Mouse (Mus musculus): ENCODE results near the gene Arl10. TPM values are rescaled to one million over a fixed set of nuclear protein-coding genes. Genes with fewer than 3 reads are reported as not detected.
"Not testable (repeated sequence)": the region's sequence is repeated elsewhere in the genome, so short reads cannot be mapped to it uniquely, and the experiment has no call there.

Arl10 gene
- polyA plus RNA-seq, 1 experiment from 2014 or later, result 15.9 TPM

GRCm38 (mm10) chr13:54604221-54604620, 29.4 kb downstream of the Arl10 start:
- ATAC-seq (replicated peaks; ENCODE audit: extremely low read depth, insufficient read depth, low FRiP score), result no peak
- WGBS, result 66% methylated on average over 4 of the region's 4 CpGs
- H3K4me1 ChIP-seq (ENCODE audit: control insufficient read depth, insufficient read depth, low read length), result peaks cover 6% of the 10 kb centered on the region

GRCm38 (mm10) chr13:54605426-54605825, 30.6 kb downstream of the Arl10 start:
- peaks cover 9% of the 10 kb centered on the region for H3K4me1 ChIP-seq (ENCODE audit: control insufficient read depth, insufficient read depth, low read length)
- H3K27ac ChIP-seq (ENCODE audit: low read length), result no peak overlapping the region
- no peaks in the 10 kb centered on the region for H3K36me3 ChIP-seq (ENCODE audit: control insufficient read depth, insufficient read depth)
- H3K9ac ChIP-seq (ENCODE audit: low read length), result no peak overlapping the region
- no peak overlapping the region for H3K4me3 ChIP-seq (ENCODE audit: low read length)
- no peak for ATAC-seq (replicated peaks; ENCODE audit: extremely low read depth, insufficient read depth, low FRiP score)
- H3K27me3 ChIP-seq (ENCODE audit: control insufficient read depth, insufficient read depth, low read length), result no peaks in the 10 kb centered on the region
- no peaks in the 10 kb centered on the region for H3K9me3 ChIP-seq (replicated peaks; ENCODE audit: control insufficient read depth, low read length)
- H3K4me2 ChIP-seq (ENCODE audit: low read depth, low read length), result no peak overlapping the region
- 69% methylated on average over 5 of the region's 5 CpGs for WGBS

More at GRCm38 (mm10) chr13:54604221-54604620, 29.4 kb downstream of the Arl10 start:
- 0 out of 2 replicates have a peak, but pooled peaks cover 2% of the 10 kb centered on the region for H3K36me3 ChIP-seq (ENCODE audit: control insufficient read depth, insufficient read depth)
- no peaks in the 10 kb centered on the region for H3K27me3 ChIP-seq (ENCODE audit: control insufficient read depth, insufficient read depth, low read length)
- H3K9me3 ChIP-seq (replicated peaks; ENCODE audit: control insufficient read depth, low read length), result no peaks in the 10 kb centered on the region
- H3K4me3 ChIP-seq (ENCODE audit: low read length), result no peak overlapping the region
- no peak overlapping the region for H3K9ac ChIP-seq (ENCODE audit: low read length)
- no peak overlapping the region for H3K27ac ChIP-seq (ENCODE audit: low read length)
- no peak overlapping the region for H3K4me2 ChIP-seq (ENCODE audit: low read depth, low read length)

DNA sequence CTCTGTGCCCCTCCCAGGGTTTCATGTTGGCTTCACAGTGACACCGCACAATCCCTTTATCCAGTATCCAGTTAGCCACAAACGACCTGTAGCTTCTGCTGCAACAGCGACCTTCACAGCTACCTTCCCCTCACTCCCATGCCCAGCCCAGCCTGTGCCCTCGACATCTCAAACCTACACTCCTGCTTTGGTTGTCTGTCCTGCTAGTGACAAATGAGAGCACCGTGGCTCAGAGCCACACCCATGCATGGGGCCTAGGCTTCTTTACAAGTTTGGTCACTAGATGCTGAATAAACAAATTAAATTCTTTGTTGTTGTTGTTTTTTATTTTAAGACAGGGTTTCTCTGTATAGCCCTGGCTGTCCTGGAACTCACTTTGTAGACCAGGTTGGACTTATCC, 32.4 kb downstream of the Arl10 start:
- H3K27ac ChIP-seq (ENCODE audit: low read length), result no peak overlapping the region
- H3K4me1 ChIP-seq (ENCODE audit: control insufficient read depth, insufficient read depth, low read length), result peaks cover 14% of the 10 kb centered on the region
- WGBS, result 63% methylated on average over 5 of the region's 5 CpGs
- no peaks in the 10 kb centered on the region for H3K27me3 ChIP-seq (ENCODE audit: control insufficient read depth, insufficient read depth, low read length)
- H3K9me3 ChIP-seq (replicated peaks; ENCODE audit: control insufficient read depth, low read length), result no peaks in the 10 kb centered on the region
- no peak overlapping the region for H3K4me3 ChIP-seq (ENCODE audit: low read length)
- ATAC-seq (replicated peaks; ENCODE audit: extremely low read depth, insufficient read depth, low FRiP score), result no peak
- no peak overlapping the region for H3K9ac ChIP-seq (ENCODE audit: low read length)
- no peaks in the 10 kb centered on the region for H3K36me3 ChIP-seq (ENCODE audit: control insufficient read depth, insufficient read depth)
- no peak overlapping the region for H3K4me2 ChIP-seq (ENCODE audit: low read depth, low read length)

DNA sequence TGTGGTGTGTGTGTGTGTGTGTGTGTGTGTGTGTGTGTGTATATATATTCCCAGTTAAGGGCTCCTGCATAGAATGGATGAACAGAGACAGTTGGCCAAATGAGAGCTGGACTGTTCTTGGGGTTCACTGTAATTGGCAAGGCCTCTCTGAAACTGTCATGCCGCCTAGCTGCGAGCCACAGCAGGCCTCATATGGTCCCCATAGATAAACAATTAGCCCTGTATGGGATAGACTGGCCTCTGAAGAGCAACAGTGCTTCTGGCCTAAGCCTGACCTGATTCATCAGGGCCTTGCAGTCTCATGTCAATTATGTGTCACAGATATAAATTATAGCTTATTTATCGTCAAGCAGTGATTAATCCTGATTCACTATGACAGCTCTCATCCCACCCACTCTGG, 33.2 kb downstream of the Arl10 start:
- H3K36me3 ChIP-seq (ENCODE audit: control insufficient read depth, insufficient read depth), result no peaks in the 10 kb centered on the region
- H3K4me2 ChIP-seq (ENCODE audit: low read depth, low read length), result no peak overlapping the region
- H3K4me3 ChIP-seq (ENCODE audit: low read length), result no peak overlapping the region
- no peaks in the 10 kb centered on the region for H3K27me3 ChIP-seq (ENCODE audit: control insufficient read depth, insufficient read depth, low read length)
- no peak for ATAC-seq (replicated peaks; ENCODE audit: extremely low read depth, insufficient read depth, low FRiP score)
- H3K27ac ChIP-seq (ENCODE audit: low read length), result no peak overlapping the region
- H3K9me3 ChIP-seq (replicated peaks; ENCODE audit: control insufficient read depth, low read length), result no peaks in the 10 kb centered on the region
- WGBS, result 82% methylated on average over 3 of the region's 3 CpGs
- H3K4me1 ChIP-seq (ENCODE audit: control insufficient read depth, insufficient read depth, low read length), result peaks cover 14% of the 10 kb centered on the region
- H3K9ac ChIP-seq (ENCODE audit: low read length), result no peak overlapping the region

DNA sequence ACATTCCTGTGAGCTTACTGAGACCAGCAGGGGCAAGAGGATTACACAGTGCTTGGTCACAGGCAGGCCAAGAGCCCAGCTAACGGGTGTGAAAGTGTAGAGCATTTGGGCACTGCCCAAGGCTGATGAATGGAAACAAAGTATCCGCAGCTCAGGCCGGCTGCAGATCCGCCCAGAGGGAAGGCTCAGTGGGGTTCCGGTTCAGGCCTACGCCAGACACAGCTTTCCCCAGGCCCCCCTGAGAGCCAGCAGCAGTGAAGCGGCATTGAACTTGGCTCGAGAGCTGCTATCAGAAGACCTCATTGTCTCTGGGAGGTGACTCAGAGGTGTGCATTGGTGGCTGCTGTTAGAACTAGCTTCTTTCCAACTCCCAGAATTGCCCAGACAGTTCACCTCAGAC, 33.9 kb downstream of the Arl10 start:
- Histone ChIP-seq H3K4me2 (ENCODE audit: low read depth, low read length) (no peak overlapping the region), H3K4me3 (ENCODE audit: low read length) (no peak overlapping the region), H3K36me3 (ENCODE audit: control insufficient read depth, insufficient read depth) (no peaks in the 10 kb centered on the region), H3K9ac (ENCODE audit: low read length) (peak overlapping the region; percentile 50; the same call in 1 of the 2 replicates), H3K9me3 (replicated peaks; ENCODE audit: control insufficient read depth, low read length) (no peaks in the 10 kb centered on the region), H3K27me3 (ENCODE audit: control insufficient read depth, insufficient read depth, low read length) (no peaks in the 10 kb centered on the region), H3K27ac (ENCODE audit: low read length) (no peak overlapping the region), H3K4me1 (ENCODE audit: control insufficient read depth, insufficient read depth, low read length) (peaks cover 14% of the 10 kb centered on the region)
- ATAC-seq (replicated peaks; ENCODE audit: extremely low read depth, insufficient read depth, low FRiP score), result no peak; the same call in 1 of the 2 replicates
- 28% methylated on average over 8 of the region's 8 CpGs for WGBS

DNA sequence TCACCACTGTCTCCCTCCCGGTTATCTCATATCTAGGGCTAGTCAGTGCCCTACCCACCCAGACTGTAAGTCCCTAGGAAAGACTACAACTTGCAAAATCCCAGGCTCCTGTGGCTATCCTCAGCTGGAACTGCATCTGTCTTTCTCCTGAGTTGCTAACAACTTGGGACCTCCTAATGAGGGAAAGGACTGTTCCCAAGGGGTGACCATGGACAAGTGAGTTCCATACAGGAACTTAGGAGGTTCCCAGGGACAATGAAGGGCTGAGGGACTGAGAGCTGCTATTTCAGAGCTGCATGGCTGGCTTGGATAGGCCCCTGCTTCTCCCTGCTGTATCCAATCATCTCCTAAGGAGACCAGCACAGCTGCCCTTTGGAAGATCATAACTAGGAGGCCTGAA, 34.5 kb downstream of the Arl10 start:
- Histone ChIP-seq H3K4me2 (ENCODE audit: low read depth, low read length) (no peak overlapping the region), H3K4me1 (ENCODE audit: control insufficient read depth, insufficient read depth, low read length) (peaks cover 14% of the 10 kb centered on the region), H3K9me3 (replicated peaks; ENCODE audit: control insufficient read depth, low read length) (no peaks in the 10 kb centered on the region), H3K36me3 (ENCODE audit: control insufficient read depth, insufficient read depth) (no peaks in the 10 kb centered on the region), H3K27ac (ENCODE audit: low read length) (no peak overlapping the region), H3K9ac (ENCODE audit: low read length) (no peak overlapping the region; the same call in 1 of the 2 replicates), H3K27me3 (ENCODE audit: control insufficient read depth, insufficient read depth, low read length) (no peaks in the 10 kb centered on the region), H3K4me3 (ENCODE audit: low read length) (no peak overlapping the region)
- ATAC-seq (replicated peaks; ENCODE audit: extremely low read depth, insufficient read depth, low FRiP score), result no peak
- 23% methylated on average over 1 of the region's 1 CpGs for WGBS

- Histone ChIP-seq H3K9ac (ENCODE audit: low read length) (peak overlapping the region; percentile 83), H3K4me1 (ENCODE audit: control insufficient read depth, insufficient read depth, low read length) (peaks cover 14% of the 10 kb centered on the region), H3K36me3 (ENCODE audit: control insufficient read depth, insufficient read depth) (no peaks in the 10 kb centered on the region), H3K4me3 (ENCODE audit: low read length) (peak overlapping the region; percentile 79), H3K4me2 (ENCODE audit: low read depth, low read length) (peak overlapping the region; percentile 84), H3K27ac (ENCODE audit: low read length) (peak overlapping the region; percentile 52), H3K9me3 (replicated peaks; ENCODE audit: control insufficient read depth, low read length) (no peaks in the 10 kb centered on the region), H3K27me3 (ENCODE audit: control insufficient read depth, insufficient read depth, low read length) (no peaks in the 10 kb centered on the region)
- peak; percentile 23 for ATAC-seq (replicated peaks; ENCODE audit: extremely low read depth, insufficient read depth, low FRiP score)
- WGBS, result 18% methylated on average over 12 of the region's 13 CpGs
These were observed 35.8 kb downstream of the Arl10 start for GRCm38 (mm10) chr13:54610613-54610971.

- WGBS, result under 1% methylated on average over 66 of the region's 66 CpGs
These were observed 36.3 kb downstream of the Arl10 start, which contains the start of gene Cltb for GRCm38 (mm10) chr13:54610972-54611754. Cltb (minus strand) TSS chr13:54611344.

DNA sequence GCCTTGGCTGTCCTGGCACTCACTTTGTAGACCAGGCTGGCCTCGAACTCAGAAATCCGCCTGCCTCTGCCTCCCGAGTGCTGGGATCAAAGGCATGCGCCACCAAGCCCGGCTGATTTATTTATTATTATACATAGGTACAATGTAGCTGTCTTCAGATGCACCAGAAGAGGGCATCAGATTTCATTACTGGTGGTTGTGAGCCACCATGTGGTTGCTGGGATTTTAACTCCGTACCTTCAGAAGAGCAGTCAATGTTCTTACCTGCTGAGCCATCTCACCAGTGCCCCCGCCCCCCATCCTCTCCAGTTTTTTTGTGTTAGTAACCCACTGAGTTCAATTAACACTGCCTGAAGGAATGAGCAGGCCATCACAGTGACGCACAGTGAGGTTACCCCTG, 38.3 kb downstream of the Arl10 start:
- H3K9me3 ChIP-seq (replicated peaks; ENCODE audit: control insufficient read depth, low read length); H3K27ac ChIP-seq (ENCODE audit: low read length); ATAC-seq (replicated peaks; ENCODE audit: extremely low read depth, insufficient read depth, low FRiP score); H3K27me3 ChIP-seq (ENCODE audit: control insufficient read depth, insufficient read depth, low read length); H3K4me2 ChIP-seq (ENCODE audit: low read depth, low read length); H3K4me3 ChIP-seq (ENCODE audit: low read length); H3K9ac ChIP-seq (ENCODE audit: low read length); H3K36me3 ChIP-seq (ENCODE audit: control insufficient read depth, insufficient read depth): not testable (repeated sequence)
- 83% methylated on average over 8 of the region's 8 CpGs for WGBS
- peaks cover 14% of the 10 kb centered on the region for H3K4me1 ChIP-seq (ENCODE audit: control insufficient read depth, insufficient read depth, low read length)

More at GRCm38 (mm10) chr13:54610972-54611754, 36.3 kb downstream of the Arl10 start, which contains the start of gene Cltb:
- H3K4me1 ChIP-seq (ENCODE audit: control insufficient read depth, insufficient read depth, low read length), result peaks cover 14% of the 10 kb centered on the region
- no peaks in the 10 kb centered on the region for H3K36me3 ChIP-seq (ENCODE audit: control insufficient read depth, insufficient read depth)
- H3K4me2 ChIP-seq (ENCODE audit: low read depth, low read length), result peak within 1 kb of the TSS; percentile 84
- peak within 1 kb of the TSS; percentile 79 for H3K4me3 ChIP-seq (ENCODE audit: low read length)
- peak within 1 kb of the TSS; percentile 52 for H3K27ac ChIP-seq (ENCODE audit: low read length)
- peak; percentile 77 for ATAC-seq (replicated peaks; ENCODE audit: extremely low read depth, insufficient read depth, low FRiP score)
- peak within 1 kb of the TSS; percentile 83 for H3K9ac ChIP-seq (ENCODE audit: low read length)
- no peaks in the 10 kb centered on the region for H3K27me3 ChIP-seq (ENCODE audit: control insufficient read depth, insufficient read depth, low read length)
- no peaks in the 10 kb centered on the region for H3K9me3 ChIP-seq (replicated peaks; ENCODE audit: control insufficient read depth, low read length)
